Mouse (Mus musculus) heart, embryonic 14.5 days (tissue): ENCODE measurements around the gene Akap2. TPM values are rescaled to one million over a fixed set of nuclear protein-coding genes. Genes with fewer than 3 reads are reported as not detected.
A peak's percentile ranks its signal among the peaks of the same experiment; 100 is the strongest.

Source experiments
- ATAC-seq: fragments of 200-750 bp; cut with Nextera tagmentation; 2 replicates; pipeline ENCODE4 v1.8.0; 2017; ENCODE audit warnings: low read depth, moderate TSS enrichment; ENCODE audit not compliant: insufficient number of reproducible peaks, insufficient read depth, low FRiP score
- H3K27ac ChIP-seq, 2 experiments: fragments of 200-500 bp in 1 of 2; fragments of 300-500 bp in 1 of 2; sonication (generic) in 1 of 2; replicated peaks in 1 of 2; 2 replicates each; pipeline ENCODE4 v1.5.1; 2012 to 2014; ENCODE audit warnings: low read depth in 2 of 2, low read length in 2 of 2, control low read depth in 1 of 2, mild to moderate bottlenecking in 1 of 2, mixed read lengths in 1 of 2; ENCODE audit not compliant: control insufficient read depth in 1 of 2, insufficient read depth in 1 of 2
- H3K27me3 ChIP-seq: fragments of 300-500 bp; sonication (generic); 2 replicates; pipeline ENCODE4 v1.6.1; 2014; ENCODE audit warnings: mild to moderate bottlenecking, low read length, control low read depth; ENCODE audit not compliant: control insufficient read depth, insufficient read depth
- H3K36me3 ChIP-seq: fragments of 300-500 bp; sonication (generic); 2 replicates; pipeline ENCODE4 v1.6.1; 2014; ENCODE audit warnings: mild to moderate bottlenecking, control low read depth, low read length, mixed read lengths; ENCODE audit not compliant: control insufficient read depth, insufficient read depth
- H3K4me1 ChIP-seq, 2 experiments: fragments of 200-500 bp in 1 of 2; fragments of 300-500 bp in 1 of 2; sonication (generic) in 1 of 2; 2 replicates each; pipeline ENCODE4 v1.6.1; 2012 to 2014; ENCODE audit warnings: low read length in 2 of 2, control low read depth in 1 of 2, mixed read lengths in 1 of 2; ENCODE audit not compliant: control insufficient read depth in 2 of 2, insufficient read depth in 2 of 2
- H3K4me2 ChIP-seq: fragments of 300-500 bp; sonication (generic); 2 replicates; pipeline ENCODE4 v1.6.1; 2014; ENCODE audit warnings: mild to moderate bottlenecking, low read length
- H3K4me3 ChIP-seq, 2 experiments: fragments of 200-500 bp in 1 of 2; fragments of 300-500 bp in 1 of 2; sonication (generic) in 1 of 2; 2 replicates each; pipeline ENCODE4 v1.5.1; 2012 to 2014; ENCODE audit warnings: low read length in 2 of 2, mild to moderate bottlenecking in 2 of 2, control low read depth in 1 of 2, low read depth in 1 of 2, moderate library complexity in 1 of 2; ENCODE audit not compliant: control insufficient read depth in 1 of 2, insufficient read depth in 1 of 2
- H3K9ac ChIP-seq: fragments of 300-500 bp; sonication (generic); 2 replicates; pipeline ENCODE4 v1.6.1; 2014; ENCODE audit warnings: mild to moderate bottlenecking, low read length
- H3K9me3 ChIP-seq: fragments of 300-500 bp; sonication (generic); 2 replicates; pipeline ENCODE4 v1.6.1; 2016; ENCODE audit warnings: low read length, control low read depth; ENCODE audit not compliant: control insufficient read depth
- WGBS: fragments of 180-500 bp; shearing (Covaris S2); extraction: QIAGEN DNeasy Blood & Tissue Kit; methylation state at CpG from one replicate; pipeline ENCODE4 v1.1.7; 2014; 5-methylcytosine and 5-hydroxymethylcytosine counted together
- polyA plus RNA-seq: library from polyadenylated mRNA; unstranded; fragments of >200 nt; fragmentation: Nextera tagmentation; extraction: Ambion mirVana; gene quantifications from 2 replicates; pipeline ENCODE4 v1.2.1, GENCODE M21; 2014

The Akap2 gene
- polyA plus RNA-seq, 1 experiment from 2014 or later, result 52.0 TPM

GRCm38 (mm10) chr4:57794547-57794946, 77.1 kb downstream of the Akap2 start:
- peaks cover 23 to 42% of the 10 kb centered on the region in 2 experiments for H3K4me1 ChIP-seq
- no peaks in the 10 kb centered on the region for H3K27me3 ChIP-seq
- no peak overlapping the region for H3K4me3 ChIP-seq
- no peak overlapping the region for H3K4me2 ChIP-seq
- H3K36me3 ChIP-seq, result no peaks in the 10 kb centered on the region; the same call in 1 of the 2 replicates
- 30% methylated on average over 3 of the region's 3 CpGs for WGBS
- no peak for ATAC-seq
- H3K9ac ChIP-seq, result no peak overlapping the region
- H3K9me3 ChIP-seq, result no peaks in the 10 kb centered on the region
- peak overlapping the region in 1 of 2 experiments; percentile 11; a peak in 1 of 4 replicates for H3K27ac ChIP-seq

GRCm38 (mm10) chr4:57797548-57798285, 80.3 kb downstream of the Akap2 start:
- Histone ChIP-seq H3K9ac (peak overlapping the region; percentile 58; the same call in 1 of the 2 replicates), H3K4me1 (peaks cover 28 to 52% of the 10 kb centered on the region in 2 experiments), H3K4me3 (no peak overlapping the region), H3K4me2 (peak overlapping the region; percentile 23; the same call in 1 of the 2 replicates), H3K27ac (peak overlapping the region; percentile 83), H3K36me3 (no peaks in the 10 kb centered on the region), H3K27me3 (no peaks in the 10 kb centered on the region), H3K9me3 (no peaks in the 10 kb centered on the region)
- WGBS, result 49% methylated on average over 9 of the region's 9 CpGs
- no peak for ATAC-seq

GRCm38 (mm10) chr4:57798286-57799018, 81.0 kb downstream of the Akap2 start:
- 0 out of 2 replicates have a peak, but pooled peaks cover 4% of the 10 kb centered on the region for H3K36me3 ChIP-seq
- H3K4me3 ChIP-seq, result no peak overlapping the region
- peaks cover 24 to 46% of the 10 kb centered on the region in 2 experiments for H3K4me1 ChIP-seq
- ATAC-seq, result peak; percentile 62; the same call in 1 of the 2 replicates
- H3K27ac ChIP-seq, result peak overlapping the region; percentile 83
- no peaks in the 10 kb centered on the region for H3K9me3 ChIP-seq
- H3K9ac ChIP-seq, result peak overlapping the region; percentile 58; the same call in 1 of the 2 replicates
- peak overlapping the region; percentile 23; the same call in 1 of the 2 replicates for H3K4me2 ChIP-seq
- H3K27me3 ChIP-seq, result no peaks in the 10 kb centered on the region
- 13% methylated on average over 10 of the region's 10 CpGs for WGBS

GRCm38 (mm10) chr4:57799297-57799696, 81.8 kb downstream of the Akap2 start:
- Histone ChIP-seq H3K27me3 (no peaks in the 10 kb centered on the region), H3K4me1 (peaks cover 22 to 40% of the 10 kb centered on the region in 2 experiments), H3K27ac (peak overlapping the region in 1 of 2 experiments; percentile 83; a peak in 1 of 4 replicates), H3K4me3 (no peak overlapping the region), H3K36me3 (0 out of 2 replicates have a peak, but pooled peaks cover 4% of the 10 kb centered on the region), H3K9ac (no peak overlapping the region), H3K9me3 (no peaks in the 10 kb centered on the region), H3K4me2 (no peak overlapping the region)
- 22% methylated on average over 1 of the region's 1 CpGs for WGBS
- ATAC-seq, result no peak

- Histone ChIP-seq H3K27me3 (no peaks in the 10 kb centered on the region), H3K9me3 (no peaks in the 10 kb centered on the region), H3K9ac (no peak overlapping the region), H3K4me3 (no peak overlapping the region), H3K36me3 (0 out of 2 replicates have a peak, but pooled peaks cover 4% of the 10 kb centered on the region), H3K27ac (peak overlapping the region in 1 of 2 experiments; percentile 44; a peak in 2 of 4 replicates), H3K4me2 (no peak overlapping the region), H3K4me1 (peaks cover 24 to 41% of the 10 kb centered on the region in 2 experiments)
- WGBS, result 43% methylated on average over 7 of the region's 7 CpGs
- ATAC-seq, result no peak
These were observed 83.8 kb downstream of the Akap2 start for GRCm38 (mm10) chr4:57801239-57801638.

- Histone ChIP-seq H3K36me3 (0 out of 2 replicates have a peak, but pooled peaks cover 4% of the 10 kb centered on the region), H3K27me3 (no peaks in the 10 kb centered on the region), H3K9me3 (no peaks in the 10 kb centered on the region), H3K27ac (0 out of 4 replicates have a peak overlapping the region, but pooled peaks of 1 of the 2 experiments have one; percentile 20), H3K4me1 (peaks cover 24 to 41% of the 10 kb centered on the region in 2 experiments), H3K4me2 (no peak overlapping the region), H3K4me3 (no peak overlapping the region), H3K9ac (no peak overlapping the region)
- no peak for ATAC-seq
- 83% methylated on average over 5 of the region's 5 CpGs for WGBS
These were observed 84.5 kb downstream of the Akap2 start for GRCm38 (mm10) chr4:57801986-57802385.

GRCm38 (mm10) chr4:57802411-57802810, 85.0 kb downstream of the Akap2 start:
- 0 out of 2 replicates have a peak, but pooled peaks cover 4% of the 10 kb centered on the region for H3K36me3 ChIP-seq
- no peak overlapping the region for H3K4me2 ChIP-seq
- 0 out of 4 replicates have a peak overlapping the region, but pooled peaks of 1 of the 2 experiments have one; percentile 20 for H3K27ac ChIP-seq
- no peaks in the 10 kb centered on the region for H3K27me3 ChIP-seq
- H3K9me3 ChIP-seq, result no peaks in the 10 kb centered on the region
- no peak for ATAC-seq
- peaks cover 24 to 41% of the 10 kb centered on the region in 2 experiments for H3K4me1 ChIP-seq
- H3K9ac ChIP-seq, result no peak overlapping the region
- 63% methylated on average over 3 of the region's 3 CpGs for WGBS
- no peak overlapping the region for H3K4me3 ChIP-seq
